Mouse (Mus musculus) intestine, embryonic 14.5 days (tissue): ENCODE data around the gene Phlpp1. TPM values are rescaled to one million over a fixed set of nuclear protein-coding genes. Genes with fewer than 3 reads are reported as not detected.

Experiments
- ATAC-seq: fragments of 200-750 bp; cut with Nextera tagmentation; replicated peaks from 2 replicates; pipeline ENCODE4 v1.8.0; 2017; ENCODE audit warnings: low read depth, moderate number of reproducible peaks, moderate TSS enrichment, moderate library complexity; ENCODE audit not compliant: low FRiP score, low TSS enrichment
- DNase-seq: peaks from one replicate; pipeline ENCODE4 v3.0.0-alpha.2; 2018; ENCODE audit warnings: low spot score
- H3K27ac ChIP-seq: fragments of 300-500 bp; sonication (generic); 2 replicates; pipeline ENCODE4 v1.5.1; 2014; ENCODE audit warnings: low read depth, mild to moderate bottlenecking, control low read depth
- H3K27me3 ChIP-seq: fragments of 300-500 bp; sonication (generic); replicated peaks from 2 replicates; pipeline ENCODE4 v1.6.1; 2014; ENCODE audit warnings: low read length, control low read depth; ENCODE audit not compliant: control insufficient read depth, insufficient read depth
- H3K36me3 ChIP-seq: fragments of 300-500 bp; sonication (generic); 2 replicates; pipeline ENCODE4 v1.6.1; 2014; ENCODE audit warnings: low read length, control low read depth; ENCODE audit not compliant: control insufficient read depth, insufficient read depth
- H3K4me1 ChIP-seq: fragments of 300-500 bp; sonication (generic); replicated peaks from 2 replicates; pipeline ENCODE4 v1.6.1; 2014; ENCODE audit warnings: low read length, control low read depth, mixed read lengths; ENCODE audit not compliant: control insufficient read depth, insufficient read depth
- H3K4me2 ChIP-seq: fragments of 300-500 bp; sonication (generic); 2 replicates; pipeline ENCODE4 v1.6.1; 2014; ENCODE audit warnings: low read length
- H3K4me3 ChIP-seq: fragments of 300-500 bp; sonication (generic); 2 replicates; pipeline ENCODE4 v1.5.1; 2014; ENCODE audit warnings: low read depth, low read length, control low read depth, mixed read lengths
- H3K9ac ChIP-seq: fragments of 300-500 bp; sonication (generic); 2 replicates; pipeline ENCODE4 v1.6.1; 2014; ENCODE audit warnings: mild to moderate bottlenecking, low read length
- H3K9me3 ChIP-seq: fragments of 300-500 bp; sonication (generic); 2 replicates; pipeline ENCODE4 v1.6.1; 2016; ENCODE audit warnings: low read length, control low read depth; ENCODE audit not compliant: control insufficient read depth
- WGBS: fragments of 180-500 bp; shearing (Covaris S2); extraction: QIAGEN DNeasy Blood & Tissue Kit; methylation state at CpG from one replicate; pipeline ENCODE4 v1.1.7; 2014; 5-methylcytosine and 5-hydroxymethylcytosine counted together
- polyA plus RNA-seq: library from polyadenylated mRNA; unstranded; fragments of >200 nt; fragmentation: Nextera tagmentation; extraction: Ambion mirVana; gene quantifications from 2 replicates; pipeline ENCODE4 v1.2.1, GENCODE M21; 2014

Gene Phlpp1
- polyA plus RNA-seq, 1 experiment from 2014 or later: 6.5 TPM

- no peaks in the 10 kb centered on the region for H3K4me1 ChIP-seq
- ATAC-seq (peak; percentile 36; the same call in 1 of the 2 replicates), DNase-seq (peak; percentile 72)
- 38% methylated on average over 9 of the region's 9 CpGs for WGBS
- H3K9ac ChIP-seq: no peak overlapping the region
- no peaks in the 10 kb centered on the region for H3K36me3 ChIP-seq
- H3K27me3 ChIP-seq: no peaks in the 10 kb centered on the region
- no peak overlapping the region for H3K4me3 ChIP-seq
- no peak overlapping the region for H3K4me2 ChIP-seq
- H3K9me3 ChIP-seq: no peaks in the 10 kb centered on the region
- H3K27ac ChIP-seq: no peak overlapping the region
Observed at GRCm38 (mm10) chr1:106425128-106425936, 253.8 kb downstream of the Phlpp1 start.

DNA sequence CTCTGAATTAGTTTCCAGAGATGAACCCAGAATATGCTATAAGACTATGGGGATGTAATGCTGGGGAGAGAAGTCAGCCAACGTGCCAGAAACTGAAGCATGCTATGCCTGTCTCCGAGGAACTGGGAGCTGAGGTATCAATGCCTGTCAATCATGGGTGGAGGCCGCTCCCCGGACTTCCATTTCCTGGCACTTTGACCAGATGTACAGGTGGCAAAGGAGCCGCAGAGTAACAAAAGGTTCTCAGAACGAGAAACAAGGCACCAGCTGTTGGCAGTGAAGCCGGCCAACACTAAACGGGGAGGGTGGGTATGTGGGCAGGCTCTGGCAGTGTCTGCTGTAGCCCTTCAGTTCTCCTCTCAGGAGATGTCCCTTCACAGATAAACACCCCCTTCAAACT, 256.6 kb downstream of the Phlpp1 start:
- DNase-seq: no peak
- no peaks in the 10 kb centered on the region for H3K27me3 ChIP-seq
- no peak overlapping the region for H3K4me2 ChIP-seq
- H3K9ac ChIP-seq: no peak overlapping the region
- no peaks in the 10 kb centered on the region for H3K4me1 ChIP-seq
- no peak overlapping the region for H3K4me3 ChIP-seq
- WGBS: 59% methylated on average over 8 of the region's 8 CpGs
- H3K27ac ChIP-seq: no peak overlapping the region
- H3K9me3 ChIP-seq: no peaks in the 10 kb centered on the region
- no peaks in the 10 kb centered on the region for H3K36me3 ChIP-seq
- no peak for ATAC-seq

GRCm38 (mm10) chr1:106428580-106428979, 257.0 kb downstream of the Phlpp1 start:
- 73% methylated on average over 4 of the region's 4 CpGs for WGBS
- DNase-seq: no peak
- no peaks in the 10 kb centered on the region for H3K36me3 ChIP-seq
- H3K27ac ChIP-seq: no peak overlapping the region
- no peaks in the 10 kb centered on the region for H3K4me1 ChIP-seq
- no peak for ATAC-seq
- no peak overlapping the region for H3K9ac ChIP-seq
- no peaks in the 10 kb centered on the region for H3K9me3 ChIP-seq
- H3K4me3 ChIP-seq: no peak overlapping the region
- no peak overlapping the region for H3K4me2 ChIP-seq
- H3K27me3 ChIP-seq: no peaks in the 10 kb centered on the region

GRCm38 (mm10) chr1:106433580-106433979, 262.0 kb downstream of the Phlpp1 start:
- Histone ChIP-seq H3K27ac (no peak overlapping the region), H3K9ac (no peak overlapping the region), H3K4me3 (no peak overlapping the region), H3K27me3 (no peaks in the 10 kb centered on the region), H3K4me2 (no peak overlapping the region), H3K4me1 (no peaks in the 10 kb centered on the region), H3K36me3 (no peaks in the 10 kb centered on the region), H3K9me3 (no peaks in the 10 kb centered on the region)
- DNase-seq: no peak
- no peak for ATAC-seq
- 66% methylated on average over 2 of the region's 2 CpGs for WGBS

Other genes with a start within 250 kb of the Phlpp1 start
- gene Zcchc2, start 181.3 kb upstream of the Phlpp1 start, polyA plus RNA-seq: 3.5 and 4.0 TPM in 2 replicates